Mouse (Mus musculus) activated CD4-positive, CD25-positive, alpha-beta regulatory T cell, adult 9 weeks (primary cell): ENCODE results near the gene Styxl1. TPM values are rescaled to one million over a fixed set of nuclear protein-coding genes. Genes with fewer than 3 reads are reported as not detected.

ENCODE experiments used
- polyA plus RNA-seq: library from polyadenylated mRNA; unstranded; fragments of 100-300 nt; shearing (Covaris generic); gene quantifications from one replicate; pipeline ENCODE4 v1.2.1, GENCODE M21; 2017

Styxl1 gene
- 0.67 TPM for polyA plus RNA-seq

GRCm38 (mm10) chr5:135777796-135778470 is at the start of gene Styxl1:
TSS of gene Styxl1 (minus strand) at chr5:135778385.

GRCm38 (mm10) chr5:135806555-135807262 is 28.5 kb upstream of the Styxl1 start, which contains the start of gene Srrm3:
TSS of gene Srrm3 (plus strand) at chr5:135806890.

GRCm38 (mm10) chr5:135778471-135779445 is 573 bp upstream of the Styxl1 start, which contains the start of gene Mdh2:
TSS of gene Mdh2 (plus strand) at chr5:135778480.

GRCm38 (mm10) chr5:135743741-135744609 is 34.2 kb downstream of the Styxl1 start, which contains the start of gene Tmem120a:
TSS of gene Tmem120a (minus strand) at chr5:135744448.

Other genes starting within 250 kb of the Styxl1 start
- gene Hip1, start 233.3 kb downstream of the Styxl1 start, polyA plus RNA-seq, result 15.7 TPM
- gene Ccl26, start 214.8 kb downstream of the Styxl1 start, polyA plus RNA-seq, result not detected
- gene Ccl24, start 205.3 kb downstream of the Styxl1 start, polyA plus RNA-seq, result not detected
- gene Rhbdd2, start 145.8 kb downstream of the Styxl1 start, polyA plus RNA-seq, result 29.1 TPM
- 85.0 TPM for gene Por, start 108.4 kb downstream of the Styxl1 start, polyA plus RNA-seq
- 60.2 TPM for gene Tmem120a, start 33.9 kb downstream of the Styxl1 start, polyA plus RNA-seq
- gene Mdh2, start 95 bp upstream of the Styxl1 start, polyA plus RNA-seq, result 545 TPM
- gene Srrm3, start 28.5 kb upstream of the Styxl1 start, polyA plus RNA-seq, result not detected
- gene Hspb1, start 109.5 kb upstream of the Styxl1 start, polyA plus RNA-seq, result 1.4 TPM
- 74.8 TPM for gene Ywhag, start 156.2 kb upstream of the Styxl1 start, polyA plus RNA-seq
- gene Ssc4d, start 196.1 kb upstream of the Styxl1 start, polyA plus RNA-seq, result 1.1 TPM
- gene Zp3, start 201.7 kb upstream of the Styxl1 start, polyA plus RNA-seq, result not detected
- 23.3 TPM for gene Dtx2, start 216.4 kb upstream of the Styxl1 start, polyA plus RNA-seq